Mouse (Mus musculus): ENCODE data around the gene Olfr550. TPM values are rescaled to one million over a fixed set of nuclear protein-coding genes. Genes with fewer than 3 reads are reported as not detected.

Gene Olfr550
- polyA plus RNA-seq (2014; fragmentation: Nextera tagmentation; extraction: Ambion mirVana) = not detected in 2 replicates

GRCm38 (mm10) chr7:102571142-102571541 is at the start of gene Olfr550:
TSS of gene Olfr550 (plus strand) at chr7:102571442.
- ATAC-seq (ENCODE audit: insufficient number of reproducible peaks, insufficient read depth, low FRiP score, low read depth) = no peak
- Histone ChIP-seq H3K27ac (replicated peaks in 1 of 2; ENCODE audit: control insufficient read depth in 1 of 2, insufficient read depth in 1 of 2, low read depth in 2 of 2, low read length in 2 of 2) (no peak within 1 kb of the TSS), H3K4me2 (ENCODE audit: low read length) (no peak within 1 kb of the TSS), H3K9me3 (ENCODE audit: control insufficient read depth, low read length) (no peaks in the 10 kb centered on the region), H3K4me3 (ENCODE audit: control insufficient read depth in 1 of 2, insufficient read depth in 1 of 2, low read depth in 1 of 2, low read length in 2 of 2) (no peak within 1 kb of the TSS), H3K9ac (ENCODE audit: low read length) (no peak within 1 kb of the TSS), H3K27me3 (ENCODE audit: control insufficient read depth, insufficient read depth, low read length) (no peaks in the 10 kb centered on the region), H3K4me1 (ENCODE audit: control insufficient read depth in 2 of 2, insufficient read depth in 2 of 2, low read length in 2 of 2) (no peaks in the 10 kb centered on the region), H3K36me3 (ENCODE audit: control insufficient read depth, insufficient read depth, low read length) (no peaks in the 10 kb centered on the region)
- 85% methylated on average over 8 of the region's 8 CpGs for WGBS

GRCm38 (mm10) chr7:102529052-102529451 is 42.2 kb upstream of the Olfr550 start:
- H3K36me3 ChIP-seq (ENCODE audit: control insufficient read depth, insufficient read depth, low read length) = no peaks in the 10 kb centered on the region
- H3K9ac ChIP-seq (ENCODE audit: low read length) = no peak overlapping the region
- 62% methylated on average over 1 of the region's 1 CpGs for WGBS
- H3K27me3 ChIP-seq (ENCODE audit: control insufficient read depth, insufficient read depth, low read length) = no peaks in the 10 kb centered on the region
- H3K9me3 ChIP-seq (ENCODE audit: control insufficient read depth, low read length) = no peaks in the 10 kb centered on the region
- no peak overlapping the region for H3K27ac ChIP-seq (replicated peaks in 1 of 2; ENCODE audit: control insufficient read depth in 1 of 2, insufficient read depth in 1 of 2, low read depth in 2 of 2, low read length in 2 of 2)
- ATAC-seq (ENCODE audit: insufficient number of reproducible peaks, insufficient read depth, low FRiP score, low read depth) = no peak
- H3K4me1 ChIP-seq (ENCODE audit: control insufficient read depth in 2 of 2, insufficient read depth in 2 of 2, low read length in 2 of 2) = no peaks in the 10 kb centered on the region
- no peak overlapping the region for H3K4me3 ChIP-seq (ENCODE audit: control insufficient read depth in 1 of 2, insufficient read depth in 1 of 2, low read depth in 1 of 2, low read length in 2 of 2)
- H3K4me2 ChIP-seq (ENCODE audit: low read length) = no peak overlapping the region

- ATAC-seq (ENCODE audit: insufficient number of reproducible peaks, insufficient read depth, low FRiP score, low read depth) = no peak
- Histone ChIP-seq H3K4me3 (ENCODE audit: control insufficient read depth in 1 of 2, insufficient read depth in 1 of 2, low read depth in 1 of 2, low read length in 2 of 2) (no peak within 1 kb of the TSS), H3K4me1 (ENCODE audit: control insufficient read depth in 2 of 2, insufficient read depth in 2 of 2, low read length in 2 of 2) (no peaks in the 10 kb centered on the region), H3K9me3 (ENCODE audit: control insufficient read depth, low read length) (no peaks in the 10 kb centered on the region), H3K9ac (ENCODE audit: low read length) (no peak within 1 kb of the TSS), H3K27ac (replicated peaks in 1 of 2; ENCODE audit: control insufficient read depth in 1 of 2, insufficient read depth in 1 of 2, low read depth in 2 of 2, low read length in 2 of 2) (no peak within 1 kb of the TSS), H3K4me2 (ENCODE audit: low read length) (no peak within 1 kb of the TSS), H3K27me3 (ENCODE audit: control insufficient read depth, insufficient read depth, low read length) (no peaks in the 10 kb centered on the region), H3K36me3 (ENCODE audit: control insufficient read depth, insufficient read depth, low read length) (no peaks in the 10 kb centered on the region)
- 94% methylated on average over 1 of the region's 1 CpGs for WGBS
Measured at GRCm38 (mm10) chr7:102534449-102534848, 36.8 kb upstream of the Olfr550 start, which contains the start of gene Olfr547. TSS of gene Olfr547 (plus strand) at chr7:102534749.

DNA sequence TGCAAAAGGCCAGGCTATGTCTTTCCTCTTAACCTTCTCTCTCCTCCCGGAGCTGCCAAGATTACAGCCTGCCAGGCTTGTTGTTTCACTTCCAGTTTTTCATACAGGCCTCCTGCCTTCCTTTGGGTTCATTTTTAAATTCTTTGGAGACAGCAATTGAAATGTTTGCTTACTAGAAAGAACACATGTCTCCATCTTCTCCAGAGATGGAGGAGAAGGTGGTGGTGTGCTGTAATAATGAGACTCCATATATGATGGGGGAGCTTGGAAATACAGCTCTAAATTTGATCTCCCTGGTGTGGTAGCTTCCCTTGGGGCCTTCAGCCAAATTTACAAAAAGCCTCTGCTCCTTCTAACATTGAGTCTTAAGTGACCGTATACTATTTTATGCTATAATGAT is 30.6 kb upstream of the Olfr550 start, which contains the start of gene Olfr548-ps1:
Gene Olfr548-ps1 (plus strand): TSS at position 301 of the 400 bp plus-strand sequence.
- no peak within 1 kb of the TSS for H3K4me3 ChIP-seq (ENCODE audit: control insufficient read depth in 1 of 2, insufficient read depth in 1 of 2, low read depth in 1 of 2, low read length in 2 of 2)
- 79% methylated on average over 2 of the region's 2 CpGs for WGBS
- H3K27me3 ChIP-seq (ENCODE audit: control insufficient read depth, insufficient read depth, low read length) = no peaks in the 10 kb centered on the region
- no peaks in the 10 kb centered on the region for H3K4me1 ChIP-seq (ENCODE audit: control insufficient read depth in 2 of 2, insufficient read depth in 2 of 2, low read length in 2 of 2)
- no peak for ATAC-seq (ENCODE audit: insufficient number of reproducible peaks, insufficient read depth, low FRiP score, low read depth)
- H3K27ac ChIP-seq (replicated peaks in 1 of 2; ENCODE audit: control insufficient read depth in 1 of 2, insufficient read depth in 1 of 2, low read depth in 2 of 2, low read length in 2 of 2) = no peak within 1 kb of the TSS
- H3K36me3 ChIP-seq (ENCODE audit: control insufficient read depth, insufficient read depth, low read length) = no peaks in the 10 kb centered on the region
- no peaks in the 10 kb centered on the region for H3K9me3 ChIP-seq (ENCODE audit: control insufficient read depth, low read length)
- no peak within 1 kb of the TSS for H3K4me2 ChIP-seq (ENCODE audit: low read length)
- no peak within 1 kb of the TSS for H3K9ac ChIP-seq (ENCODE audit: low read length)

- no peaks in the 10 kb centered on the region for H3K4me1 ChIP-seq (ENCODE audit: control insufficient read depth in 2 of 2, insufficient read depth in 2 of 2, low read length in 2 of 2)
- H3K27ac ChIP-seq (replicated peaks in 1 of 2; ENCODE audit: control insufficient read depth in 1 of 2, insufficient read depth in 1 of 2, low read depth in 2 of 2, low read length in 2 of 2) = no peak overlapping the region
- H3K4me2 ChIP-seq (ENCODE audit: low read length) = no peak overlapping the region
- H3K9ac ChIP-seq (ENCODE audit: low read length) = no peak overlapping the region
- 44% methylated on average over 3 of the region's 3 CpGs for WGBS
- no peaks in the 10 kb centered on the region for H3K36me3 ChIP-seq (ENCODE audit: control insufficient read depth, insufficient read depth, low read length)
- no peaks in the 10 kb centered on the region for H3K9me3 ChIP-seq (ENCODE audit: control insufficient read depth, low read length)
- no peaks in the 10 kb centered on the region for H3K27me3 ChIP-seq (ENCODE audit: control insufficient read depth, insufficient read depth, low read length)
- ATAC-seq (ENCODE audit: insufficient number of reproducible peaks, insufficient read depth, low FRiP score, low read depth) = no peak
- H3K4me3 ChIP-seq (ENCODE audit: control insufficient read depth in 1 of 2, insufficient read depth in 1 of 2, low read depth in 1 of 2, low read length in 2 of 2) = no peak overlapping the region
Measured at GRCm38 (mm10) chr7:102541251-102541650, 30.0 kb upstream of the Olfr550 start.

GRCm38 (mm10) chr7:102549570-102549969 is 21.7 kb upstream of the Olfr550 start, which contains the start of gene Olfr549:
TSS of gene Olfr549 (plus strand) at chr7:102549870.
- no peak for ATAC-seq (ENCODE audit: insufficient number of reproducible peaks, insufficient read depth, low FRiP score, low read depth)
- Histone ChIP-seq H3K9me3 (ENCODE audit: control insufficient read depth, low read length) (no peaks in the 10 kb centered on the region), H3K27me3 (ENCODE audit: control insufficient read depth, insufficient read depth, low read length) (no peaks in the 10 kb centered on the region), H3K4me2 (ENCODE audit: low read length) (no peak within 1 kb of the TSS), H3K9ac (ENCODE audit: low read length) (no peak within 1 kb of the TSS), H3K4me1 (ENCODE audit: control insufficient read depth in 2 of 2, insufficient read depth in 2 of 2, low read length in 2 of 2) (no peaks in the 10 kb centered on the region), H3K36me3 (ENCODE audit: control insufficient read depth, insufficient read depth, low read length) (no peaks in the 10 kb centered on the region), H3K27ac (replicated peaks in 1 of 2; ENCODE audit: control insufficient read depth in 1 of 2, insufficient read depth in 1 of 2, low read depth in 2 of 2, low read length in 2 of 2) (no peak within 1 kb of the TSS), H3K4me3 (ENCODE audit: control insufficient read depth in 1 of 2, insufficient read depth in 1 of 2, low read depth in 1 of 2, low read length in 2 of 2) (no peak within 1 kb of the TSS)
- 80% methylated on average over 3 of the region's 3 CpGs for WGBS

- Histone ChIP-seq H3K27me3 (ENCODE audit: control insufficient read depth, insufficient read depth, low read length) (no peaks in the 10 kb centered on the region), H3K9me3 (ENCODE audit: control insufficient read depth, low read length) (no peaks in the 10 kb centered on the region), H3K4me1 (ENCODE audit: control insufficient read depth in 2 of 2, insufficient read depth in 2 of 2, low read length in 2 of 2) (no peaks in the 10 kb centered on the region), H3K36me3 (ENCODE audit: control insufficient read depth, insufficient read depth, low read length) (no peaks in the 10 kb centered on the region), H3K4me2 (ENCODE audit: low read length) (no peak overlapping the region), H3K9ac (ENCODE audit: low read length) (no peak overlapping the region), H3K4me3 (ENCODE audit: control insufficient read depth in 1 of 2, insufficient read depth in 1 of 2, low read depth in 1 of 2, low read length in 2 of 2) (no peak overlapping the region), H3K27ac (replicated peaks in 1 of 2; ENCODE audit: control insufficient read depth in 1 of 2, insufficient read depth in 1 of 2, low read depth in 2 of 2, low read length in 2 of 2) (no peak overlapping the region)
- ATAC-seq (ENCODE audit: insufficient number of reproducible peaks, insufficient read depth, low FRiP score, low read depth) = no peak
- WGBS = 68% methylated on average over 3 of the region's 3 CpGs
Measured at GRCm38 (mm10) chr7:102553279-102553678, 18.0 kb upstream of the Olfr550 start.

Data from heart, embryonic 14.5 days (tissue).